Mouse (Mus musculus): Measurements from ENCODE around the gene Tbl3. TPM values are rescaled to one million over a fixed set of nuclear protein-coding genes. Genes with fewer than 3 reads are reported as not detected.
A peak's percentile ranks its signal among the peaks of the same experiment; 100 is the strongest.
"Not testable (repeated sequence)": the region's sequence is repeated elsewhere in the genome, so short reads cannot be mapped to it uniquely, and the experiment has no call there.

Gene Tbl3
- polyA plus RNA-seq, 1 experiment = 24.8 TPM

- not testable (repeated sequence) for H3K4me1 ChIP-seq (ENCODE audit: control insufficient read depth, insufficient read depth, low read length)
- TF ChIP-seq POLR2A (IDR thresholded peaks at IDR 0.05; ENCODE audit: low read depth, low read length) = peak; percentile 29; the same call in 1 of the 2 replicates
- Histone ChIP-seq H3K4me3 (ENCODE audit: insufficient read depth, low read length) (peak overlapping the region; percentile 81), H3K27ac (ENCODE audit: insufficient read depth, low read length) (peak overlapping the region; percentile 3; the same call in 1 of the 2 replicates)
These were observed 13.2 kb upstream of the Tbl3 start for GRCm38 (mm10) chr17:24720616-24721015.

DNA sequence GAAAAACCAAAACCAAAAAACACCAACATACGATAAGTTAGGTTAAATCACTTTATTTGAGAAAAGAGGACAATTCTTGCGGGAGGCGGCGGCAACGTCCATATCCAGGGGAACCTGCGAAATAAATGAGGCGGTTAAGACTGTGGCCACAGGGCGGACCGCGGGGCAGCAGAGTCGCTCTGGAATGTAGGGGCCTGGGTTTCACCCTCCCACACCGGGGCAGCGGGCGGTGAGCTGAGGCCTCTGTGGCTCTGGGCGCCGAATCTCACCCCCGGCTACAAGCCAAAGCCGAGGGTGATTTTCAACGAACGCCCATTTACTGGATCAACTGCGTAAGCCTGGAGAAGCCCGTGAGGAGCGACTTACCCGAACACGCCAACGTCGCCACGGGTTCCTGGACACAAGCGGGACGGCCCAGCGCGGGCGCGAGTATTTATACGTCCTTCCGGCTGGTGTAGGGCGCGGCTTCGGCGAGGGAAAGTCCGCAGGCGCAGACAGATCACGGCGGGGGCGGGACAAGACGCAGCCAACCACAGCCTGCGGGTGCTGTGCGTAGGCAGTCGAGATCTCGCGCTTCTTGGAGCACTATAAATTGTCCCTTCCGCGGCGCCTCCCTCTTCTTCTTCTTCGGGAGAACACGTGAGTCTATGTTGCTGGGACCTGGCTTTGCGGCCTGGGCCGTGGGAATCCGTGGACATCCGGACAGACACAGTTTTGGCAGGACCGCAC is 12.2 kb upstream of the Tbl3 start:
- H3K4me1 ChIP-seq (ENCODE audit: control insufficient read depth, insufficient read depth, low read length) = no peaks in the 10 kb centered on the region

GRCm38 (mm10) chr17:24718938-24719337 is 11.5 kb upstream of the Tbl3 start:
- H3K4me3 ChIP-seq (ENCODE audit: insufficient read depth, low read length) = peak overlapping the region; percentile 62
- H3K27ac ChIP-seq (ENCODE audit: insufficient read depth, low read length); H3K4me1 ChIP-seq (ENCODE audit: control insufficient read depth, insufficient read depth, low read length): not testable (repeated sequence)

More for the DNA sequence above, 12.2 kb upstream of the Tbl3 start:
- Histone ChIP-seq H3K4me3 (ENCODE audit: insufficient read depth, low read length) (peak overlapping the region; percentile 81), H3K27ac (ENCODE audit: insufficient read depth, low read length) (peak overlapping the region; percentile 60)
- peak; percentile 98 for TF ChIP-seq POLR2A (IDR thresholded peaks at IDR 0.05; ENCODE audit: low read depth, low read length)
- no peak for TF ChIP-seq CTCF (IDR thresholded peaks at IDR 0.05; ENCODE audit: borderline replicate concordance, insufficient read depth, low read length)

- TF ChIP-seq CTCF (IDR thresholded peaks at IDR 0.05; ENCODE audit: borderline replicate concordance, insufficient read depth, low read length) (no peak), POLR2A (IDR thresholded peaks at IDR 0.05; ENCODE audit: low read depth, low read length) (peak; percentile 65)
- H3K4me1 ChIP-seq (ENCODE audit: control insufficient read depth, insufficient read depth, low read length) = no peaks in the 10 kb centered on the region
- peak within 1 kb of the TSS; percentile 62 for H3K4me3 ChIP-seq (ENCODE audit: insufficient read depth, low read length)
- no peak within 1 kb of the TSS for H3K27ac ChIP-seq (ENCODE audit: insufficient read depth, low read length)
These were observed 10.5 kb upstream of the Tbl3 start, which contains the start of the genes Rnf151 and Rps2 for GRCm38 (mm10) chr17:24717943-24718342. TSS of gene Rnf151 (minus strand) at chr17:24718063. TSS of gene Rps2 (plus strand) at chr17:24718116.

DNA sequence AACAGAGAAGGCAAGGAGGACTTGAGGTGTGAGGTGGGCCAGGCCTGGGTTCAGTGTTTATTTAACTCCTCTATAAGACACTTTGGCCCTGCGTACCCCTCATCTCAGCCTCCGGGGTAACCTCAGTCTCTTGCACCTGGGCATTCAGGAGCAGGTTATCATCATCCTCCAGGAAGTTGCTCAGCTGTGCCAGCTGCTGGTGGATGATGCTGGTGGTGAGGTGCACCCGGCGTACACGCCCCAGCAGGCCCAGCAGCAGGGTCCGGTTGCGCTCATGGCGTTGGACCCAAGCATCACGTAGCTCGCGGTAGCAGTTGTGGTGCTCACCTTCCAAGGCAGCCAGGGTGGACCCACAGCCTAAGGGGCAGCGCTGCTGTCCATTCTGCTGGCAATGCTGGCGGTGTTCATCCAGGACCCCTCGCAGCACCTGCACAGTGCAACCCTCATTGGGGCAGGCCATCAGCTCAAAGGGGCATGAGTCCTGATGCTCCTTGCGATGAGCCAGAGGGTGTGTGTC is 8.8 kb upstream of the Tbl3 start:
- Histone ChIP-seq H3K4me1 (ENCODE audit: control insufficient read depth, insufficient read depth, low read length) (no peaks in the 10 kb centered on the region), H3K4me3 (ENCODE audit: insufficient read depth, low read length) (no peak overlapping the region), H3K27ac (ENCODE audit: insufficient read depth, low read length) (no peak overlapping the region)
- TF ChIP-seq CTCF (IDR thresholded peaks at IDR 0.05; ENCODE audit: borderline replicate concordance, insufficient read depth, low read length) (no peak), POLR2A (IDR thresholded peaks at IDR 0.05; ENCODE audit: low read depth, low read length) (no peak)

DNA sequence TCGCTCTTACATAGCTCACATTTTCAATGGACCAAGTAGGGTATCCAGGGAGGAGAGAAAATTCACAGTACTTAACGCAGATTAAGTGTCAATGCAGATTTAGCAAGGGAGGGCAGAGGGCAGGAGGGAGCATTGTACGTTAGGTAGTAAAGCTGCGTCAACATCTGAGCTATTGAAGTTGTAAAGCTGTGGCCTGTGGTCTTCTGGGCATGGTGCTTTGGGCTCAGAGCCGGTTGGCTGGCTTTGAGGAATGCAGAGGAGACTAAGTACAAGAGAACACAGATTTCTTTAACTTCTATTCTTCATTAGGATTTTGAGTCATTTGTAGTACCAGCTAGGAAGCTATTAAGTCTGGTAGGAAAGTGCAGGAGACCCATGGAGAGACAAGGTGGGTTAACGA is 8.1 kb upstream of the Tbl3 start:
- H3K4me1 ChIP-seq (ENCODE audit: control insufficient read depth, insufficient read depth, low read length) = no peaks in the 10 kb centered on the region
- TF ChIP-seq CTCF (IDR thresholded peaks at IDR 0.05; ENCODE audit: borderline replicate concordance, insufficient read depth, low read length) = no peak
- TF ChIP-seq POLR2A (IDR thresholded peaks at IDR 0.05; ENCODE audit: low read depth, low read length) = no peak
- H3K4me3 ChIP-seq (ENCODE audit: insufficient read depth, low read length) = no peak overlapping the region
- no peak overlapping the region for H3K27ac ChIP-seq (ENCODE audit: insufficient read depth, low read length)

GRCm38 (mm10) chr17:24708646-24709045 is 1.2 kb upstream of the Tbl3 start:
- TF ChIP-seq POLR2A (IDR thresholded peaks at IDR 0.05; ENCODE audit: low read depth, low read length) (no peak), CTCF (IDR thresholded peaks at IDR 0.05; ENCODE audit: borderline replicate concordance, insufficient read depth, low read length) (no peak)
- Histone ChIP-seq H3K27ac (ENCODE audit: insufficient read depth, low read length) (no peak overlapping the region), H3K4me1 (ENCODE audit: control insufficient read depth, insufficient read depth, low read length) (no peaks in the 10 kb centered on the region; the same call in 1 of the 2 replicates), H3K4me3 (ENCODE audit: insufficient read depth, low read length) (no peak overlapping the region)

DNA sequence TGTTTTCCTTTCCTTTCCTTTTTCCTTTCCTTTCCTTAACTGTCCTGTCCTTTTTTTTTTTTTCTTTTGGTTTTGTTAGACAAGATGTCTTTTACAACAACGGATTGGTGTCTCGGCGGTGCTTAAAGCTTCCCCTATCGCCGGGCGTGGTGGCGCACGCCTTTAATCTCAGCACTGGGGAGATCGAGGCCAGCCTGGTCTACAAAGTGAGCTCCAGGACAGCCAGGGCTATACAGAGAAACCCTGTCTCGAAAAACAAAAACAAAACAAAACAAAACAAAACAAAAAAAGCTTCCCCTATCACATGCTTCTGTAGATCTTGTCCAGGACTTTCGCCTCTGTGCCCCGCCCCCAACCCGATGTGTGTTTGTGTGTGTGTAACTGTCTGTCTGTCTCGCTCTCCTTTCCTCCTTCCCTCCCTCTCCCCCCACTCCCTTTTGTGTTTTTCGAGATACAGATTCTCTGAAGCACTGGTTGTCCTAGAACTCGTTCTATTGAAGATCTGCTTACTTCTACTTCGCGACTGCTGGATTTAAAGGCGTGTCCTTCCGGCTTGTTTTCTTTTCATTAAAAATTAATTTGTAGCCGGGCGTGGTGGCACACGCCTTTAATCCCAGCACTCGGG is 453 bp upstream of the Tbl3 start:
- H3K27ac ChIP-seq (ENCODE audit: insufficient read depth, low read length) = peak overlapping the region; percentile 15
- no peaks in the 10 kb centered on the region; the same call in 1 of the 2 replicates for H3K4me1 ChIP-seq (ENCODE audit: control insufficient read depth, insufficient read depth, low read length)
- TF ChIP-seq CTCF (IDR thresholded peaks at IDR 0.05; ENCODE audit: borderline replicate concordance, insufficient read depth, low read length) (no peak), POLR2A (IDR thresholded peaks at IDR 0.05; ENCODE audit: low read depth, low read length) (no peak)
- peak overlapping the region; percentile 63 for H3K4me3 ChIP-seq (ENCODE audit: insufficient read depth, low read length)

- Histone ChIP-seq H3K27ac (ENCODE audit: insufficient read depth, low read length) (no peak overlapping the region), H3K4me1 (ENCODE audit: control insufficient read depth, insufficient read depth, low read length) (no peaks in the 10 kb centered on the region; the same call in 1 of the 2 replicates), H3K4me3 (ENCODE audit: insufficient read depth, low read length) (no peak overlapping the region)
- TF ChIP-seq POLR2A (IDR thresholded peaks at IDR 0.05; ENCODE audit: low read depth, low read length) (no peak), CTCF (IDR thresholded peaks at IDR 0.05; ENCODE audit: borderline replicate concordance, insufficient read depth, low read length) (no peak)
These were observed 1.6 kb downstream of the Tbl3 start for GRCm38 (mm10) chr17:24705821-24706220.

GRCm38 (mm10) chr17:24701251-24701650 is 6.2 kb downstream of the Tbl3 start:
- H3K27ac ChIP-seq (ENCODE audit: insufficient read depth, low read length) = no peak overlapping the region
- H3K4me3 ChIP-seq (ENCODE audit: insufficient read depth, low read length) = no peak overlapping the region
- H3K4me1 ChIP-seq (ENCODE audit: control insufficient read depth, insufficient read depth, low read length) = no peaks in the 10 kb centered on the region; the same call in 1 of the 2 replicates
- no peak for TF ChIP-seq POLR2A (IDR thresholded peaks at IDR 0.05; ENCODE audit: low read depth, low read length)
- TF ChIP-seq CTCF (IDR thresholded peaks at IDR 0.05; ENCODE audit: borderline replicate concordance, insufficient read depth, low read length) = no peak

Data from embryonic fibroblast, embryonic 13.5 days (primary cell).